Mouse (Mus musculus): ENCODE measurements around the gene Mocs2. TPM values are rescaled to one million over a fixed set of nuclear protein-coding genes. Genes with fewer than 3 reads are reported as not detected.
A peak's percentile ranks its signal among the peaks of the same experiment; 100 is the strongest.

Mocs2 gene
- polyA plus RNA-seq, 1 experiment = 27.6 TPM

GRCm38 (mm10) chr13:114822871-114823270 lies 4.8 kb downstream of the Mocs2 start:
- Histone ChIP-seq H3K27me3 (ENCODE audit: control insufficient read depth, insufficient read depth, low read length) (no peaks in the 10 kb centered on the region), H3K4me1 (ENCODE audit: control insufficient read depth, insufficient read depth, insufficient read length, low read length) (peaks cover 22% of the 10 kb centered on the region), H3K36me3 (ENCODE audit: control insufficient read depth, insufficient read depth, low read length) (peaks cover 50% of the 10 kb centered on the region), H3K4me3 (ENCODE audit: low read depth, low read length) (no peak overlapping the region), H3K27ac (ENCODE audit: insufficient read depth, low read depth, low read length) (no peak overlapping the region)
- 33% methylated on average over 2 of the region's 2 CpGs for WGBS
- no peak for TF ChIP-seq CTCF (IDR thresholded peaks at IDR 0.05; ENCODE audit: extremely low read depth, insufficient read length, insufficient replicate concordance, low read depth, low read length)

GRCm38 (mm10) chr13:114825377-114825855 lies 7.4 kb downstream of the Mocs2 start:
- Histone ChIP-seq H3K36me3 (ENCODE audit: control insufficient read depth, insufficient read depth, low read length) (peaks cover 65% of the 10 kb centered on the region), H3K4me3 (ENCODE audit: low read depth, low read length) (no peak overlapping the region), H3K4me1 (ENCODE audit: control insufficient read depth, insufficient read depth, insufficient read length, low read length) (peaks cover 19% of the 10 kb centered on the region), H3K27ac (ENCODE audit: insufficient read depth, low read depth, low read length) (no peak overlapping the region), H3K27me3 (ENCODE audit: control insufficient read depth, insufficient read depth, low read length) (no peaks in the 10 kb centered on the region)
- WGBS = 93% methylated on average over 6 of the region's 6 CpGs
- no peak for TF ChIP-seq POLR2A (IDR thresholded peaks at IDR 0.05; ENCODE audit: low read depth, low read length)
- no peak for TF ChIP-seq CTCF (IDR thresholded peaks at IDR 0.05; ENCODE audit: extremely low read depth, insufficient read length, insufficient replicate concordance, low read depth, low read length)

GRCm38 (mm10) chr13:114831367-114831833 lies 13.4 kb downstream of the Mocs2 start:
- Histone ChIP-seq H3K36me3 (ENCODE audit: control insufficient read depth, insufficient read depth, low read length) (peaks cover 53% of the 10 kb centered on the region), H3K4me3 (ENCODE audit: low read depth, low read length) (no peak overlapping the region), H3K4me1 (ENCODE audit: control insufficient read depth, insufficient read depth, insufficient read length, low read length) (peaks cover 4% of the 10 kb centered on the region; the same call in 1 of the 2 replicates), H3K27ac (ENCODE audit: insufficient read depth, low read depth, low read length) (no peak overlapping the region), H3K27me3 (ENCODE audit: control insufficient read depth, insufficient read depth, low read length) (no peaks in the 10 kb centered on the region)
- 82% methylated on average over 4 of the region's 4 CpGs for WGBS
- TF ChIP-seq CTCF (IDR thresholded peaks at IDR 0.05; ENCODE audit: extremely low read depth, insufficient read length, insufficient replicate concordance, low read depth, low read length) = no peak
- TF ChIP-seq POLR2A (IDR thresholded peaks at IDR 0.05; ENCODE audit: low read depth, low read length) = no peak

- H3K27me3 ChIP-seq (ENCODE audit: control insufficient read depth, insufficient read depth, low read length) = no peaks in the 10 kb centered on the region
- TF ChIP-seq POLR2A (IDR thresholded peaks at IDR 0.05; ENCODE audit: low read depth, low read length) (no peak), CTCF (IDR thresholded peaks at IDR 0.05; ENCODE audit: extremely low read depth, insufficient read length, insufficient replicate concordance, low read depth, low read length) (no peak)
- peaks cover 4% of the 10 kb centered on the region; the same call in 1 of the 2 replicates for H3K4me1 ChIP-seq (ENCODE audit: control insufficient read depth, insufficient read depth, insufficient read length, low read length)
- WGBS = 60% methylated on average over 5 of the region's 5 CpGs
- peaks cover 45% of the 10 kb centered on the region for H3K36me3 ChIP-seq (ENCODE audit: control insufficient read depth, insufficient read depth, low read length)
- no peak overlapping the region for H3K27ac ChIP-seq (ENCODE audit: insufficient read depth, low read depth, low read length)
- H3K4me3 ChIP-seq (ENCODE audit: low read depth, low read length) = no peak overlapping the region
These were observed 14.7 kb downstream of the Mocs2 start for GRCm38 (mm10) chr13:114832761-114833160.

GRCm38 (mm10) chr13:114833351-114833750 lies 15.3 kb downstream of the Mocs2 start:
- Histone ChIP-seq H3K36me3 (ENCODE audit: control insufficient read depth, insufficient read depth, low read length) (peaks cover 41% of the 10 kb centered on the region), H3K4me1 (ENCODE audit: control insufficient read depth, insufficient read depth, insufficient read length, low read length) (peaks cover 4% of the 10 kb centered on the region; the same call in 1 of the 2 replicates), H3K27me3 (ENCODE audit: control insufficient read depth, insufficient read depth, low read length) (no peaks in the 10 kb centered on the region), H3K27ac (ENCODE audit: insufficient read depth, low read depth, low read length) (no peak overlapping the region), H3K4me3 (ENCODE audit: low read depth, low read length) (no peak overlapping the region)
- 74% methylated on average over 4 of the region's 4 CpGs for WGBS
- TF ChIP-seq CTCF (IDR thresholded peaks at IDR 0.05; ENCODE audit: extremely low read depth, insufficient read length, insufficient replicate concordance, low read depth, low read length) = no peak
- no peak for TF ChIP-seq POLR2A (IDR thresholded peaks at IDR 0.05; ENCODE audit: low read depth, low read length)

- H3K27me3 ChIP-seq (ENCODE audit: control insufficient read depth, insufficient read depth, low read length) = no peaks in the 10 kb centered on the region
- TF ChIP-seq POLR2A (IDR thresholded peaks at IDR 0.05; ENCODE audit: low read depth, low read length) (no peak), CTCF (IDR thresholded peaks at IDR 0.05; ENCODE audit: extremely low read depth, insufficient read length, insufficient replicate concordance, low read depth, low read length) (no peak)
- H3K36me3 ChIP-seq (ENCODE audit: control insufficient read depth, insufficient read depth, low read length) = peaks cover 38% of the 10 kb centered on the region
- peaks cover 4% of the 10 kb centered on the region; the same call in 1 of the 2 replicates for H3K4me1 ChIP-seq (ENCODE audit: control insufficient read depth, insufficient read depth, insufficient read length, low read length)
- no peak overlapping the region for H3K4me3 ChIP-seq (ENCODE audit: low read depth, low read length)
- 0 out of 2 replicates have a peak overlapping the region, but pooled peaks have one; percentile 23 for H3K27ac ChIP-seq (ENCODE audit: insufficient read depth, low read depth, low read length)
- 56% methylated on average over 2 of the region's 2 CpGs for WGBS
These were observed 16.5 kb downstream of the Mocs2 start for GRCm38 (mm10) chr13:114834580-114834979.

GRCm38 (mm10) chr13:114837061-114837460 lies 19.0 kb downstream of the Mocs2 start:
- TF ChIP-seq CTCF (IDR thresholded peaks at IDR 0.05; ENCODE audit: extremely low read depth, insufficient read length, insufficient replicate concordance, low read depth, low read length) (no peak), POLR2A (IDR thresholded peaks at IDR 0.05; ENCODE audit: low read depth, low read length) (no peak)
- Histone ChIP-seq H3K4me3 (ENCODE audit: low read depth, low read length) (no peak overlapping the region), H3K27me3 (ENCODE audit: control insufficient read depth, insufficient read depth, low read length) (no peaks in the 10 kb centered on the region), H3K27ac (ENCODE audit: insufficient read depth, low read depth, low read length) (no peak overlapping the region), H3K36me3 (ENCODE audit: control insufficient read depth, insufficient read depth, low read length) (peaks cover 26% of the 10 kb centered on the region), H3K4me1 (ENCODE audit: control insufficient read depth, insufficient read depth, insufficient read length, low read length) (peaks cover 4% of the 10 kb centered on the region; the same call in 1 of the 2 replicates)
- WGBS = 83% methylated on average over 7 of the region's 7 CpGs

Measured in small intestine, adult 2 months (tissue).